Mouse (Mus musculus): ENCODE measurements around the gene Agbl1.

DNA sequence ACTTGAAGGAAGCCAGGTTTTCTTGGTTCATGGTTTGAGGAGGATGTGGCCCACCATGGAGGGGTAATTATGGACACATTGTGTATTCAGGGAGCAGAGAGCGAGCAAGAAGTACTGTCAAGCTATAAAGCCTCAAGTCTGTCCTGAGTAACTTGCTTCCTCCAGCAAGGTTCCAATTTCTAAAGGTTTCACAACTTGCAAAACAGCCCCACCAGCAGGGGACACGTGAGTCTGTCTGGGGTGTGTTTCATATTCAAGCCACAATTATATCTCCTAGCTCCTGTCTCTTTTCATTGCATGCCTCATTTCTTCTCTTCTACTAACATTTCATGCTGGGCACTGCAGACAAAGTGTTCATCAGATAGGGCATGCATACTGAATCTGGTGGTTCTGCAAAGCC is 53.1 kb downstream of the Agbl1 start:
- TF ChIP-seq CTCF (IDR thresholded peaks at IDR 0.05; ENCODE audit: low read depth, low read length) (no peak), POLR2A (IDR thresholded peaks at IDR 0.05; ENCODE audit: borderline replicate concordance, low read depth, low read length) (no peak)
